Mouse (Mus musculus) heart, postnatal 0 days (tissue): Measurements from ENCODE around the gene Vps52. TPM values are rescaled to one million over a fixed set of nuclear protein-coding genes. Genes with fewer than 3 reads are reported as not detected.

Experiments used
- ATAC-seq: fragments of 200-750 bp; cut with Nextera tagmentation; 2 replicates; pipeline ENCODE4 v1.8.0; 2017; ENCODE audit warnings: low read depth, moderate number of reproducible peaks, moderate library complexity; ENCODE audit not compliant: insufficient read depth
- DNase-seq: peaks from one replicate; pipeline ENCODE4 v3.0.0-alpha.2; 2016; ENCODE audit warnings: low spot score
- H3K27ac ChIP-seq: fragments of 300-500 bp; sonication (generic); 2 replicates; pipeline ENCODE4 v1.5.1; 2014; ENCODE audit warnings: low read depth, mild to moderate bottlenecking
- H3K27me3 ChIP-seq: fragments of 300-500 bp; sonication (generic); 2 replicates; pipeline ENCODE4 v1.6.1; 2014; ENCODE audit warnings: low read length, mixed read lengths; ENCODE audit not compliant: control insufficient read depth, insufficient read depth
- H3K36me3 ChIP-seq: fragments of 300-500 bp; sonication (generic); replicated peaks from 2 replicates; pipeline ENCODE4 v1.6.1; 2014; ENCODE audit warnings: low read length, mixed read lengths; ENCODE audit not compliant: control insufficient read depth, insufficient read depth
- H3K4me1 ChIP-seq: fragments of 300-500 bp; sonication (generic); 2 replicates; pipeline ENCODE4 v1.6.1; 2014; ENCODE audit warnings: antibody characterized with exemption; ENCODE audit not compliant: control insufficient read depth, insufficient read depth
- H3K4me2 ChIP-seq: fragments of 300-500 bp; sonication (generic); 2 replicates; pipeline ENCODE4 v1.6.1; 2014; ENCODE audit warnings: low read depth, mild to moderate bottlenecking, low read length, moderate library complexity
- H3K4me3 ChIP-seq: fragments of 300-500 bp; sonication (generic); 2 replicates; pipeline ENCODE4 v1.5.1; 2014; ENCODE audit warnings: low read depth, low read length
- H3K9ac ChIP-seq: fragments of 300-500 bp; sonication (generic); replicated peaks from 2 replicates; pipeline ENCODE4 v1.6.1; 2014; ENCODE audit warnings: low read depth, low read length, mixed read lengths
- H3K9me3 ChIP-seq: fragments of 300-500 bp; sonication (generic); replicated peaks from 2 replicates; pipeline ENCODE4 v1.6.1; 2016; ENCODE audit warnings: low read length; ENCODE audit not compliant: control insufficient read depth
- CTCF ChIP-seq: IDR thresholded peaks from 2 replicates; pipeline ENCODE4 v1.5.1; 2016; ENCODE audit warnings: antibody characterized with exemption, control low read depth, low read depth
- EP300 ChIP-seq: IDR thresholded peaks from 2 replicates; pipeline ENCODE4 v1.6.1; 2016; ENCODE audit warnings: antibody characterized with exemption, low read depth
- WGBS: fragments of 180-500 bp; shearing (Covaris S2); extraction: QIAGEN DNeasy Blood & Tissue Kit; methylation state at CpG from one replicate; pipeline ENCODE4 v1.1.7; 2014; 5-methylcytosine and 5-hydroxymethylcytosine counted together
- polyA plus RNA-seq: library from polyadenylated mRNA; unstranded; fragments of >200 nt; fragmentation: Nextera tagmentation; extraction: Ambion mirVana; gene quantifications from 2 replicates; pipeline ENCODE4 v1.2.1, GENCODE M21; 2015
- total RNA-seq: library from RNA; depleted of rRNA; stranded (reverse); fragments of >200 nt; gene quantifications from 2 replicates; pipeline ENCODE4 v1.2.3, GENCODE M21; 2014; ENCODE audit warnings: low replicate concordance

The Vps52 gene
- total and polyA plus RNA-seq, 2 experiments from 2014 or later, result 27.8 to 31.8 TPM

- 94% methylated on average over 15 of the region's 15 CpGs for WGBS
- no peaks in the 10 kb centered on the region for H3K27me3 ChIP-seq
- H3K9ac ChIP-seq, result no peak overlapping the region
- H3K4me3 ChIP-seq, result no peak overlapping the region
- ATAC-seq (no peak), DNase-seq (no peak)
- H3K27ac ChIP-seq, result no peak overlapping the region
- no peaks in the 10 kb centered on the region for H3K9me3 ChIP-seq
- peaks cover 55% of the 10 kb centered on the region for H3K36me3 ChIP-seq
- peaks cover 6% of the 10 kb centered on the region; the same call in 1 of the 2 replicates for H3K4me1 ChIP-seq
- no peak overlapping the region for H3K4me2 ChIP-seq
- TF ChIP-seq CTCF, result no peak
These were observed 22.6 kb upstream of the Vps52 start for GRCm38 (mm10) chr17:33932970-33933369.

- WGBS, result 83% methylated on average over 21 of the region's 21 CpGs
- H3K27me3 ChIP-seq, result no peaks in the 10 kb centered on the region
- ATAC-seq (no peak), DNase-seq (no peak)
- no peaks in the 10 kb centered on the region for H3K9me3 ChIP-seq
- H3K4me3 ChIP-seq, result no peak overlapping the region
- H3K4me2 ChIP-seq, result no peak overlapping the region
- TF ChIP-seq EP300 (no peak), CTCF (no peak)
- H3K27ac ChIP-seq, result no peak overlapping the region
- H3K9ac ChIP-seq, result no peak overlapping the region
- H3K4me1 ChIP-seq, result peaks cover 14% of the 10 kb centered on the region
- peaks cover 55% of the 10 kb centered on the region for H3K36me3 ChIP-seq
These were observed 20.1 kb upstream of the Vps52 start for GRCm38 (mm10) chr17:33935422-33936055.

- no peak for DNase-seq
These were observed 18.6 kb upstream of the Vps52 start for GRCm38 (mm10) chr17:33936993-33937392.

GRCm38 (mm10) chr17:33938783-33939182, 16.8 kb upstream of the Vps52 start:
- Histone ChIP-seq H3K27me3 (no peaks in the 10 kb centered on the region), H3K9ac (no peak overlapping the region), H3K4me2 (no peak overlapping the region), H3K9me3 (no peaks in the 10 kb centered on the region), H3K4me1 (peaks cover 13% of the 10 kb centered on the region), H3K4me3 (no peak overlapping the region), H3K27ac (no peak overlapping the region), H3K36me3 (peaks cover 46% of the 10 kb centered on the region)
- TF ChIP-seq CTCF (no peak), EP300 (no peak)
- DNase-seq, result no peak
- ATAC-seq, result no peak
- WGBS, result 70% methylated on average over 11 of the region's 11 CpGs

More at GRCm38 (mm10) chr17:33936993-33937392, 18.6 kb upstream of the Vps52 start:
- Histone ChIP-seq H3K4me2 (no peak overlapping the region), H3K27me3 (no peaks in the 10 kb centered on the region), H3K36me3 (peaks cover 52% of the 10 kb centered on the region), H3K9ac (no peak overlapping the region), H3K4me3 (no peak overlapping the region), H3K27ac (no peak overlapping the region), H3K9me3 (no peaks in the 10 kb centered on the region), H3K4me1 (peaks cover 13% of the 10 kb centered on the region)
- 84% methylated on average over 15 of the region's 15 CpGs for WGBS
- ATAC-seq, result no peak
- TF ChIP-seq CTCF, result no peak
- TF ChIP-seq EP300, result no peak

GRCm38 (mm10) chr17:33940206-33940805, 15.3 kb upstream of the Vps52 start, which contains the start of the genes Pfdn6 and Wdr46:
Gene Pfdn6, minus strand, starts transcription at chr17:33940343.
Gene Wdr46, plus strand, starts transcription at chr17:33940660.
- Histone ChIP-seq H3K4me1 (peaks cover 13% of the 10 kb centered on the region), H3K9ac (peak within 1 kb of the TSS; percentile 87), H3K9me3 (no peaks in the 10 kb centered on the region), H3K27me3 (no peaks in the 10 kb centered on the region), H3K36me3 (peaks cover 45% of the 10 kb centered on the region), H3K27ac (peak within 1 kb of the TSS; percentile 41; the same call in 1 of the 2 replicates), H3K4me3 (peak within 1 kb of the TSS; percentile 77), H3K4me2 (peak within 1 kb of the TSS; percentile 100)
- WGBS, result under 1% methylated on average over 36 of the region's 36 CpGs
- peak; percentile 94 for DNase-seq
- peak; percentile 88 for ATAC-seq
- peak; percentile 39; the same call in 1 of the 2 replicates for TF ChIP-seq EP300
- TF ChIP-seq CTCF, result no peak
